ENCODE assay signal across 26 mouse cellular contexts in genomic region chr10:117414726-117415125, GRCm38 (mm10).
"Had no signal": no experiment of that assay in that cellular context is flagged by ENCODE, and none has a peak within 500 bp of the region (broad histone marks: within the 10 kb centered on the region; RNA-seq: fewer than 3 reads in every experiment).

No protein-coding gene starts in this region.

- H3K27ac ChIP-seq: gastrocnemius, adult 2 months; heart, adult 2 months; heart, embryonic 10.5 days; hindbrain, embryonic 10.5 days; hindbrain, embryonic 12.5 days; hindbrain, embryonic 14.5 days; hindbrain, postnatal 0 days; kidney, embryonic 15.5 days; kidney, postnatal 0 days; left cerebral cortex, adult 2 months; limb, embryonic 10.5 days; limb, embryonic 12.5 days; liver, embryonic 14.5 days had no signal

- ATAC-seq: hindbrain, postnatal 0 days; intestine, embryonic 16.5 days had no signal

- H3K27me3 ChIP-seq: heart, embryonic 12.5 days; hindbrain, embryonic 12.5 days; kidney, embryonic 15.5 days had no signal

- H3K4me3 ChIP-seq: gastrocnemius, adult 2 months; heart, adult 2 months; heart, embryonic 10.5 days; heart, embryonic 12.5 days; hindbrain, embryonic 10.5 days; hindbrain, embryonic 12.5 days; kidney, embryonic 15.5 days; left cerebral cortex, adult 2 months; limb, embryonic 10.5 days; limb, embryonic 12.5 days had no signal

- H3K36me3 ChIP-seq: heart, embryonic 10.5 days; heart, embryonic 12.5 days; hindbrain, embryonic 10.5 days; hindbrain, embryonic 12.5 days; kidney, embryonic 15.5 days; limb, embryonic 10.5 days; limb, embryonic 12.5 days had no signal

- H3K9me3 ChIP-seq: heart, embryonic 10.5 days; heart, embryonic 12.5 days; hindbrain, embryonic 10.5 days; hindbrain, embryonic 12.5 days; kidney, embryonic 15.5 days; limb, embryonic 10.5 days had no signal

- H3K9ac ChIP-seq: heart, embryonic 12.5 days; hindbrain, embryonic 12.5 days; hindbrain, embryonic 14.5 days; kidney, embryonic 15.5 days; limb, embryonic 12.5 days; liver, embryonic 14.5 days had no signal

- H3K4me2 ChIP-seq: heart, embryonic 12.5 days; hindbrain, embryonic 12.5 days; hindbrain, embryonic 14.5 days; kidney, embryonic 15.5 days; limb, embryonic 12.5 days had no signal

- DNase-seq: gastrocnemius, adult 2 months; gastrocnemius, postnatal 10 days; gastrocnemius, postnatal 25 days; heart, adult 2 months; heart, postnatal 10 days; heart, postnatal 4 days; kidney, adult 11 months; kidney, adult 2 months; kidney, adult 9 months; kidney, postnatal 14 days; kidney, postnatal 36 days; layer of hippocampus, adult 9-11 months; liver had no signal
